Mouse (Mus musculus) liver, adult 2 months (tissue): ENCODE measurements around the gene Col26a1.

ENCODE experiments used
- CTCF ChIP-seq: fragments of 200-500 bp; IDR thresholded peaks from 2 replicates; pipeline ENCODE4 v1.5.1; 2011; ENCODE audit warnings: low read depth, low read length, control low read depth
- POLR2A ChIP-seq: fragments of 200-500 bp; IDR thresholded peaks from 2 replicates; pipeline ENCODE4 v1.6.1; 2011; ENCODE audit warnings: low read length, control low read depth; ENCODE audit not compliant: insufficient read depth; ENCODE audit errors: extremely low read depth

GRCm38 (mm10) chr5:136846385-136847264, 36.4 kb downstream of the Col26a1 start:
- TF ChIP-seq CTCF (no peak), POLR2A (no peak)
